Mouse (Mus musculus): Measurements from ENCODE around the gene Mlec. TPM values are rescaled to one million over a fixed set of nuclear protein-coding genes. Genes with fewer than 3 reads are reported as not detected.

Mlec gene
- polyA plus RNA-seq, 1 experiment from 2014 or later = 50.7 TPM

GRCm38 (mm10) chr5:115156933-115157589 is 918 bp downstream of the Mlec start:
- Histone ChIP-seq H3K4me1 (ENCODE audit: control insufficient read depth, insufficient read depth, low read length) (peaks cover 55% of the 10 kb centered on the region), H3K27ac (ENCODE audit: low read length) (peak overlapping the region; percentile 90), H3K27me3 (ENCODE audit: control insufficient read depth, insufficient read depth, low read length) (no peaks in the 10 kb centered on the region), H3K4me2 (ENCODE audit: low read depth, low read length) (peak overlapping the region; percentile 81), H3K4me3 (ENCODE audit: low read length) (peak overlapping the region; percentile 84), H3K36me3 (ENCODE audit: control insufficient read depth, insufficient read depth) (no peaks in the 10 kb centered on the region), H3K9ac (ENCODE audit: low read length) (peak overlapping the region; percentile 98), H3K9me3 (replicated peaks; ENCODE audit: control insufficient read depth, low read length) (no peaks in the 10 kb centered on the region)
- ATAC-seq (replicated peaks; ENCODE audit: extremely low read depth, insufficient read depth, low FRiP score) = no peak
- WGBS = 2% methylated on average over 26 of the region's 26 CpGs

- Histone ChIP-seq H3K9ac (ENCODE audit: low read length) (peak overlapping the region; percentile 98), H3K27me3 (ENCODE audit: control insufficient read depth, insufficient read depth, low read length) (no peaks in the 10 kb centered on the region), H3K36me3 (ENCODE audit: control insufficient read depth, insufficient read depth) (no peaks in the 10 kb centered on the region), H3K27ac (ENCODE audit: low read length) (no peak overlapping the region), H3K4me3 (ENCODE audit: low read length) (peak overlapping the region; percentile 84), H3K4me2 (ENCODE audit: low read depth, low read length) (peak overlapping the region; percentile 81), H3K4me1 (ENCODE audit: control insufficient read depth, insufficient read depth, low read length) (peaks cover 57% of the 10 kb centered on the region), H3K9me3 (replicated peaks; ENCODE audit: control insufficient read depth, low read length) (no peaks in the 10 kb centered on the region)
- no peak for ATAC-seq (replicated peaks; ENCODE audit: extremely low read depth, insufficient read depth, low FRiP score)
- 40% methylated on average over 7 of the region's 7 CpGs for WGBS
Observed at GRCm38 (mm10) chr5:115156401-115156800, 1.6 kb downstream of the Mlec start.

- ATAC-seq (replicated peaks; ENCODE audit: extremely low read depth, insufficient read depth, low FRiP score) = no peak
- H3K4me2 ChIP-seq (ENCODE audit: low read depth, low read length) = peak overlapping the region; percentile 81
- H3K9ac ChIP-seq (ENCODE audit: low read length) = peak overlapping the region; percentile 56
- peaks cover 55% of the 10 kb centered on the region for H3K4me1 ChIP-seq (ENCODE audit: control insufficient read depth, insufficient read depth, low read length)
- H3K4me3 ChIP-seq (ENCODE audit: low read length) = peak overlapping the region; percentile 84
- H3K9me3 ChIP-seq (replicated peaks; ENCODE audit: control insufficient read depth, low read length) = no peaks in the 10 kb centered on the region
- peak overlapping the region; percentile 0; the same call in 1 of the 2 replicates for H3K27ac ChIP-seq (ENCODE audit: low read length)
- 28% methylated on average over 5 of the region's 5 CpGs for WGBS
- H3K27me3 ChIP-seq (ENCODE audit: control insufficient read depth, insufficient read depth, low read length) = no peaks in the 10 kb centered on the region
- peaks cover under 1% of the 10 kb centered on the region for H3K36me3 ChIP-seq (ENCODE audit: control insufficient read depth, insufficient read depth)
Observed at GRCm38 (mm10) chr5:115155831-115156230, 2.1 kb downstream of the Mlec start.

GRCm38 (mm10) chr5:115155156-115155631 is 2.8 kb downstream of the Mlec start:
- Histone ChIP-seq H3K4me1 (ENCODE audit: control insufficient read depth, insufficient read depth, low read length) (peaks cover 55% of the 10 kb centered on the region), H3K4me3 (ENCODE audit: low read length) (peak overlapping the region; percentile 84), H3K36me3 (ENCODE audit: control insufficient read depth, insufficient read depth) (peaks cover 7% of the 10 kb centered on the region), H3K27me3 (ENCODE audit: control insufficient read depth, insufficient read depth, low read length) (no peaks in the 10 kb centered on the region), H3K4me2 (ENCODE audit: low read depth, low read length) (peak overlapping the region; percentile 81), H3K9me3 (replicated peaks; ENCODE audit: control insufficient read depth, low read length) (no peaks in the 10 kb centered on the region), H3K9ac (ENCODE audit: low read length) (peak overlapping the region; percentile 56), H3K27ac (ENCODE audit: low read length) (peak overlapping the region; percentile 23)
- ATAC-seq (replicated peaks; ENCODE audit: extremely low read depth, insufficient read depth, low FRiP score) = no peak
- 41% methylated on average over 13 of the region's 13 CpGs for WGBS

- H3K9ac ChIP-seq (ENCODE audit: low read length) = peak overlapping the region; percentile 41; the same call in 1 of the 2 replicates
- no peaks in the 10 kb centered on the region for H3K27me3 ChIP-seq (ENCODE audit: control insufficient read depth, insufficient read depth, low read length)
- H3K36me3 ChIP-seq (ENCODE audit: control insufficient read depth, insufficient read depth) = peaks cover 33% of the 10 kb centered on the region
- H3K4me1 ChIP-seq (ENCODE audit: control insufficient read depth, insufficient read depth, low read length) = peaks cover 51% of the 10 kb centered on the region
- 25% methylated on average over 8 of the region's 8 CpGs for WGBS
- H3K4me2 ChIP-seq (ENCODE audit: low read depth, low read length) = peak overlapping the region; percentile 14; the same call in 1 of the 2 replicates
- no peak for ATAC-seq (replicated peaks; ENCODE audit: extremely low read depth, insufficient read depth, low FRiP score)
- H3K9me3 ChIP-seq (replicated peaks; ENCODE audit: control insufficient read depth, low read length) = peaks cover 5% of the 10 kb centered on the region
- H3K27ac ChIP-seq (ENCODE audit: low read length) = peak overlapping the region; percentile 40
- H3K4me3 ChIP-seq (ENCODE audit: low read length) = no peak overlapping the region
Observed at GRCm38 (mm10) chr5:115152132-115152956, 5.6 kb downstream of the Mlec start.

GRCm38 (mm10) chr5:115151457-115151856 is 6.5 kb downstream of the Mlec start:
- no peaks in the 10 kb centered on the region for H3K27me3 ChIP-seq (ENCODE audit: control insufficient read depth, insufficient read depth, low read length)
- H3K36me3 ChIP-seq (ENCODE audit: control insufficient read depth, insufficient read depth) = peaks cover 42% of the 10 kb centered on the region
- ATAC-seq (replicated peaks; ENCODE audit: extremely low read depth, insufficient read depth, low FRiP score) = no peak
- H3K4me1 ChIP-seq (ENCODE audit: control insufficient read depth, insufficient read depth, low read length) = peaks cover 45% of the 10 kb centered on the region
- 79% methylated on average over 13 of the region's 13 CpGs for WGBS
- no peak overlapping the region for H3K9ac ChIP-seq (ENCODE audit: low read length)
- H3K27ac ChIP-seq (ENCODE audit: low read length) = no peak overlapping the region
- no peak overlapping the region for H3K4me3 ChIP-seq (ENCODE audit: low read length)
- H3K4me2 ChIP-seq (ENCODE audit: low read depth, low read length) = no peak overlapping the region
- H3K9me3 ChIP-seq (replicated peaks; ENCODE audit: control insufficient read depth, low read length) = peaks cover 5% of the 10 kb centered on the region

- Histone ChIP-seq H3K9ac (ENCODE audit: low read length) (no peak overlapping the region), H3K4me3 (ENCODE audit: low read length) (no peak overlapping the region), H3K9me3 (replicated peaks; ENCODE audit: control insufficient read depth, low read length) (peaks cover 5% of the 10 kb centered on the region), H3K27ac (ENCODE audit: low read length) (no peak overlapping the region), H3K27me3 (ENCODE audit: control insufficient read depth, insufficient read depth, low read length) (no peaks in the 10 kb centered on the region), H3K4me1 (ENCODE audit: control insufficient read depth, insufficient read depth, low read length) (peaks cover 41% of the 10 kb centered on the region), H3K4me2 (ENCODE audit: low read depth, low read length) (no peak overlapping the region), H3K36me3 (ENCODE audit: control insufficient read depth, insufficient read depth) (peaks cover 45% of the 10 kb centered on the region)
- 65% methylated on average over 5 of the region's 5 CpGs for WGBS
- ATAC-seq (replicated peaks; ENCODE audit: extremely low read depth, insufficient read depth, low FRiP score) = no peak
Observed at GRCm38 (mm10) chr5:115150991-115151390, 7.0 kb downstream of the Mlec start.

GRCm38 (mm10) chr5:115149675-115150459 is 8.1 kb downstream of the Mlec start:
- peaks cover 5% of the 10 kb centered on the region for H3K9me3 ChIP-seq (replicated peaks; ENCODE audit: control insufficient read depth, low read length)
- no peak overlapping the region for H3K4me3 ChIP-seq (ENCODE audit: low read length)
- no peak for ATAC-seq (replicated peaks; ENCODE audit: extremely low read depth, insufficient read depth, low FRiP score)
- H3K36me3 ChIP-seq (ENCODE audit: control insufficient read depth, insufficient read depth) = peaks cover 48% of the 10 kb centered on the region
- no peak overlapping the region for H3K4me2 ChIP-seq (ENCODE audit: low read depth, low read length)
- no peak overlapping the region for H3K9ac ChIP-seq (ENCODE audit: low read length)
- WGBS = 94% methylated on average over 14 of the region's 14 CpGs
- no peaks in the 10 kb centered on the region for H3K27me3 ChIP-seq (ENCODE audit: control insufficient read depth, insufficient read depth, low read length)
- peaks cover 30% of the 10 kb centered on the region for H3K4me1 ChIP-seq (ENCODE audit: control insufficient read depth, insufficient read depth, low read length)
- H3K27ac ChIP-seq (ENCODE audit: low read length) = no peak overlapping the region
